Mouse (Mus musculus) myocyte (in vitro differentiated cells): ENCODE results near the gene She. TPM values are rescaled to one million over a fixed set of nuclear protein-coding genes. Genes with fewer than 3 reads are reported as not detected.

ENCODE experiments used
- H3K27me3 ChIP-seq: one replicate; pipeline ENCODE4 v1.6.1; 2011; ENCODE audit not compliant: control insufficient read depth, insufficient read depth, insufficient read length
- H3K36me3 ChIP-seq: one replicate; pipeline ENCODE4 v1.6.1; 2011; ENCODE audit not compliant: control insufficient read depth, insufficient read depth
- H3K4me2 ChIP-seq: one replicate; pipeline ENCODE4 v1.6.1; 2011; ENCODE audit warnings: low read depth, control low read depth
- H3K4me3 ChIP-seq: one replicate; pipeline ENCODE4 v1.5.1; 2011; ENCODE audit warnings: mild to moderate bottlenecking, control low read depth, moderate library complexity
- H3K79me2 ChIP-seq: one replicate; pipeline ENCODE4 v1.6.1; 2011; ENCODE audit not compliant: control insufficient read depth, insufficient read depth
- H3ac ChIP-seq: one replicate; pipeline ENCODE4 v1.6.1; 2011; ENCODE audit not compliant: control insufficient read depth, insufficient read length
- CEBPB ChIP-seq: IDR thresholded peaks from 2 replicates; pipeline ENCODE4 v1.6.1; 2011; ENCODE audit warnings: mild to moderate bottlenecking, moderate library complexity; ENCODE audit not compliant: poor library complexity, insufficient read depth, severe bottlenecking
- E2F4 ChIP-seq: IDR thresholded peaks from one replicate; pipeline ENCODE4 v1.6.1; 2011; ENCODE audit warnings: mild to moderate bottlenecking, control low read depth, moderate library complexity; ENCODE audit not compliant: insufficient read depth
- MAX ChIP-seq: IDR thresholded peaks from one replicate; pipeline ENCODE4 v1.6.1; 2011; ENCODE audit warnings: low read depth, mild to moderate bottlenecking, control low read depth
- MYOD1 ChIP-seq, 3 experiments: IDR thresholded peaks; one replicate each; pipeline ENCODE4 v1.6.1; 2011; ENCODE audit warnings: control low read depth in 2 of 3, low read depth in 2 of 3, mild to moderate bottlenecking in 2 of 3, moderate library complexity in 1 of 3; ENCODE audit not compliant: insufficient read length in 2 of 3, control insufficient read depth in 1 of 3
- MYOG ChIP-seq, 3 experiments: IDR thresholded peaks; one replicate each; pipeline ENCODE4 v1.6.1; 2011; ENCODE audit warnings: control low read depth in 2 of 3, low read depth in 2 of 3, mild to moderate bottlenecking in 2 of 3; ENCODE audit not compliant: insufficient read length in 2 of 3, control insufficient read depth in 1 of 3, insufficient read depth in 1 of 3
- POLR2A ChIP-seq: IDR thresholded peaks from one replicate; pipeline ENCODE4 v1.6.1; 2011; ENCODE audit warnings: low read depth, mild to moderate bottlenecking, control low read depth, moderate library complexity; ENCODE audit not compliant: insufficient read length
- POLR2AphosphoS2 ChIP-seq: IDR thresholded peaks from one replicate; pipeline ENCODE4 v1.6.1; 2011; ENCODE audit warnings: low read depth, control low read depth; ENCODE audit not compliant: insufficient read length
- REST ChIP-seq: IDR thresholded peaks from one replicate; pipeline ENCODE4 v1.6.1; 2011; ENCODE audit warnings: mild to moderate bottlenecking, control low read depth, moderate library complexity; ENCODE audit not compliant: insufficient read depth, insufficient read length
- SRF ChIP-seq: IDR thresholded peaks from one replicate; pipeline ENCODE4 v1.6.1; 2011; ENCODE audit warnings: low read depth; ENCODE audit not compliant: control insufficient read depth, insufficient read length
- TCF12 ChIP-seq: IDR thresholded peaks from one replicate; pipeline ENCODE4 v1.6.1; 2011; ENCODE audit warnings: mild to moderate bottlenecking, control low read depth; ENCODE audit not compliant: poor library complexity, insufficient read depth, severe bottlenecking
- TCF3 ChIP-seq: IDR thresholded peaks from one replicate; pipeline ENCODE4 v1.6.1; 2011; ENCODE audit warnings: low read depth, control low read depth; ENCODE audit not compliant: insufficient read length
- USF1 ChIP-seq: IDR thresholded peaks from one replicate; pipeline ENCODE4 v1.6.1; 2011; ENCODE audit warnings: low read depth, mild to moderate bottlenecking, control low read depth, moderate library complexity
- polyA plus RNA-seq: library from polyadenylated mRNA; unstranded; fragments of >200 nt; fragmentation: generic; extraction: Trizol; gene quantifications from one replicate; pipeline ENCODE4 v1.2.1, GENCODE M21; 2012; ENCODE audit warnings: missing spikeins

She gene
- polyA plus RNA-seq, 1 experiment, result not detected

- no peak for TF ChIP-seq USF1
- no peak for TF ChIP-seq TCF3
- TF ChIP-seq CEBPB, result no peak
- no peak for TF ChIP-seq POLR2A
- TF ChIP-seq MYOG (IDR thresholded peaks at IDR 0.05; ENCODE audit: control insufficient read depth in 1 of 3, insufficient read depth in 1 of 3, insufficient read length in 2 of 3, low read depth in 2 of 3), result no peak
- no peak for TF ChIP-seq E2F4
- no peak for TF ChIP-seq REST
- no peak for TF ChIP-seq MAX
- no peak for TF ChIP-seq SRF
- TF ChIP-seq MYOD1 (IDR thresholded peaks at IDR 0.05; ENCODE audit: control insufficient read depth in 1 of 3, insufficient read length in 2 of 3, low read depth in 2 of 3), result no peak
- no peak for TF ChIP-seq POLR2AphosphoS2
- TF ChIP-seq TCF12, result no peak
- no peak overlapping the region for H3ac ChIP-seq
- H3K36me3 ChIP-seq, result no peaks in the 10 kb centered on the region
- no peak overlapping the region for H3K4me2 ChIP-seq
- H3K79me2 ChIP-seq, result no peaks in the 10 kb centered on the region
- H3K4me3 ChIP-seq, result no peak overlapping the region
- peaks cover 78% of the 10 kb centered on the region for H3K27me3 ChIP-seq
Observed at GRCm38 (mm10) chr3:89821096-89821513, 10.1 kb upstream of the She start.

GRCm38 (mm10) chr3:89821548-89822480 lies 9.4 kb upstream of the She start:
- Histone ChIP-seq H3K4me2 (no peak overlapping the region), H3K79me2 (no peaks in the 10 kb centered on the region), H3ac (no peak overlapping the region), H3K4me3 (no peak overlapping the region), H3K36me3 (no peaks in the 10 kb centered on the region), H3K27me3 (peaks cover 73% of the 10 kb centered on the region)
- no peak for TF ChIP-seq REST
- TF ChIP-seq SRF, result no peak
- no peak for TF ChIP-seq POLR2AphosphoS2
- no peak for TF ChIP-seq MYOG (IDR thresholded peaks at IDR 0.05; ENCODE audit: control insufficient read depth in 1 of 3, insufficient read depth in 1 of 3, insufficient read length in 2 of 3, low read depth in 2 of 3)
- TF ChIP-seq CEBPB, result no peak
- no peak for TF ChIP-seq POLR2A
- no peak for TF ChIP-seq MYOD1 (IDR thresholded peaks at IDR 0.05; ENCODE audit: control insufficient read depth in 1 of 3, insufficient read length in 2 of 3, low read depth in 2 of 3)
- TF ChIP-seq TCF3, result no peak

GRCm38 (mm10) chr3:89823594-89823993 lies 7.6 kb upstream of the She start:
- Histone ChIP-seq H3K27me3 (peaks cover 56% of the 10 kb centered on the region), H3K4me2 (no peak overlapping the region), H3K36me3 (no peaks in the 10 kb centered on the region), H3ac (no peak overlapping the region), H3K4me3 (no peak overlapping the region), H3K79me2 (no peaks in the 10 kb centered on the region)
- no peak for TF ChIP-seq REST
- TF ChIP-seq MAX, result no peak
- no peak for TF ChIP-seq MYOD1 (IDR thresholded peaks at IDR 0.05; ENCODE audit: control insufficient read depth in 1 of 3, insufficient read length in 2 of 3, low read depth in 2 of 3)
- TF ChIP-seq CEBPB, result no peak
- no peak for TF ChIP-seq USF1
- no peak for TF ChIP-seq TCF12
- no peak for TF ChIP-seq SRF
- TF ChIP-seq POLR2AphosphoS2, result no peak
- TF ChIP-seq TCF3, result no peak
- no peak for TF ChIP-seq E2F4

- Histone ChIP-seq H3K4me2 (no peak overlapping the region), H3K79me2 (no peaks in the 10 kb centered on the region), H3K4me3 (no peak overlapping the region), H3K27me3 (peaks cover 53% of the 10 kb centered on the region), H3ac (no peak overlapping the region), H3K36me3 (no peaks in the 10 kb centered on the region)
- TF ChIP-seq CEBPB (no peak), MAX (no peak), TCF3 (no peak), REST (no peak)
Observed at GRCm38 (mm10) chr3:89826295-89826694, 4.9 kb upstream of the She start.

- TF ChIP-seq TCF3 (no peak), USF1 (no peak), E2F4 (no peak), POLR2A (no peak), MYOD1 (IDR thresholded peaks at IDR 0.05; ENCODE audit: control insufficient read depth in 1 of 3, insufficient read length in 2 of 3, low read depth in 2 of 3) (no peak), TCF12 (no peak), MAX (no peak), REST (no peak), MYOG (IDR thresholded peaks at IDR 0.05; ENCODE audit: control insufficient read depth in 1 of 3, insufficient read depth in 1 of 3, insufficient read length in 2 of 3, low read depth in 2 of 3) (no peak), POLR2AphosphoS2 (no peak), SRF (no peak), CEBPB (no peak)
- H3K4me3 ChIP-seq, result no peak overlapping the region
- peaks cover 61% of the 10 kb centered on the region for H3K27me3 ChIP-seq
Observed at GRCm38 (mm10) chr3:89835362-89835761, 4.2 kb downstream of the She start.

More at GRCm38 (mm10) chr3:89835362-89835761, 4.2 kb downstream of the She start:
- no peaks in the 10 kb centered on the region for H3K36me3 ChIP-seq
- H3K79me2 ChIP-seq, result no peaks in the 10 kb centered on the region
- H3ac ChIP-seq, result no peak overlapping the region
- H3K4me2 ChIP-seq, result no peak overlapping the region
